Mouse (Mus musculus): Measurements from ENCODE around the gene Mrpl45. TPM values are rescaled to one million over a fixed set of nuclear protein-coding genes. Genes with fewer than 3 reads are reported as not detected.
"Not testable (repeated sequence)": the region's sequence is repeated elsewhere in the genome, so short reads cannot be mapped to it uniquely, and the experiment has no call there.

The Mrpl45 gene
- 10 to 100 TPM; 33.7 to 39.6 TPM for total RNA-seq (2021)
- long read RNA-seq, experiment 1, transcript Mrpl45-201 (8 exons, 2,431 nt): major isoform, 82 of 100 reads
- long read RNA-seq, experiment 1, partial matches to known transcripts: 8 of 100 reads
- long read RNA-seq, experiment 1, other reads (novel, unspliced or antisense): 10 of 100 reads
- long read RNA-seq, experiment 2, transcript Mrpl45-201 (8 exons, 2,431 nt): major isoform, 71 of 90 reads
- long read RNA-seq, experiment 2, partial matches to known transcripts: 9 of 90 reads
- long read RNA-seq, experiment 2, other reads (novel, unspliced or antisense): 10 of 90 reads

GRCm38 (mm10) chr11:97315504-97316503 is at the start of gene Mrpl45:
Gene Mrpl45 (plus strand): TSS chr11:97315716.
- peak; percentile 99 for DNase-seq (ENCODE audit: low spot score in 2 of 2)

- not testable (repeated sequence) for DNase-seq (ENCODE audit: low spot score in 2 of 2)
Measured at GRCm38 (mm10) chr11:97266544-97266943, 49.0 kb upstream of the Mrpl45 start.

- not testable (repeated sequence) for DNase-seq (ENCODE audit: low spot score in 2 of 2)
Measured at GRCm38 (mm10) chr11:97270004-97270403, 45.5 kb upstream of the Mrpl45 start.

GRCm38 (mm10) chr11:97272835-97273234 is 42.7 kb upstream of the Mrpl45 start:
- DNase-seq (ENCODE audit: low spot score in 2 of 2): no peak

- DNase-seq (ENCODE audit: low spot score in 2 of 2): no peak
Measured at GRCm38 (mm10) chr11:97273613-97274012, 41.9 kb upstream of the Mrpl45 start.

- not testable (repeated sequence) for DNase-seq (ENCODE audit: low spot score in 2 of 2)
Measured at GRCm38 (mm10) chr11:97274947-97275346, 40.6 kb upstream of the Mrpl45 start.

GRCm38 (mm10) chr11:97275349-97275748 is 40.2 kb upstream of the Mrpl45 start:
- no peak for DNase-seq (ENCODE audit: low spot score in 2 of 2)

GRCm38 (mm10) chr11:97276019-97276418 is 39.5 kb upstream of the Mrpl45 start:
- no peak for DNase-seq (ENCODE audit: low spot score in 2 of 2)

- DNase-seq (ENCODE audit: low spot score in 2 of 2): no peak
Measured at GRCm38 (mm10) chr11:97277166-97277565, 38.4 kb upstream of the Mrpl45 start.

- no peak for DNase-seq (ENCODE audit: low spot score in 2 of 2)
Measured at GRCm38 (mm10) chr11:97278456-97278855, 37.1 kb upstream of the Mrpl45 start.

- no peak for DNase-seq (ENCODE audit: low spot score in 2 of 2)
Measured at GRCm38 (mm10) chr11:97279040-97279404, 36.5 kb upstream of the Mrpl45 start.

GRCm38 (mm10) chr11:97279405-97280215 is 35.9 kb upstream of the Mrpl45 start:
- DNase-seq (ENCODE audit: low spot score in 2 of 2): peak; percentile 31 to 41

- DNase-seq (ENCODE audit: low spot score in 2 of 2): peak; percentile 61 to 62
Measured at GRCm38 (mm10) chr11:97280216-97280861, 35.2 kb upstream of the Mrpl45 start, which contains the start of gene Npepps. Gene Npepps (minus strand): TSS chr11:97280638.

- no peak for DNase-seq (ENCODE audit: low spot score in 2 of 2)
Measured at GRCm38 (mm10) chr11:97282179-97282578, 33.3 kb upstream of the Mrpl45 start.

GRCm38 (mm10) chr11:97284854-97285253 is 30.7 kb upstream of the Mrpl45 start:
- no peak for DNase-seq (ENCODE audit: low spot score in 2 of 2)

GRCm38 (mm10) chr11:97285852-97286775 is 29.4 kb upstream of the Mrpl45 start:
- no peak for DNase-seq (ENCODE audit: low spot score in 2 of 2)

GRCm38 (mm10) chr11:97286973-97287372 is 28.5 kb upstream of the Mrpl45 start:
- no peak for DNase-seq (ENCODE audit: low spot score in 2 of 2)

GRCm38 (mm10) chr11:97287643-97288042 is 27.9 kb upstream of the Mrpl45 start:
- no peak for DNase-seq (ENCODE audit: low spot score in 2 of 2)
